Mouse (Mus musculus) midbrain, embryonic 12.5 days (tissue): ENCODE results near the gene Fam228b. TPM values are rescaled to one million over a fixed set of nuclear protein-coding genes. Genes with fewer than 3 reads are reported as not detected.
"Not testable (repeated sequence)": the region's sequence is repeated elsewhere in the genome, so short reads cannot be mapped to it uniquely, and the experiment has no call there.

Experiments
- ATAC-seq: fragments of 200-750 bp; cut with Nextera tagmentation; 2 replicates; pipeline ENCODE4 v1.8.0; 2017; ENCODE audit warnings: low read depth, moderate TSS enrichment, moderate library complexity; ENCODE audit not compliant: low FRiP score
- H3K27ac ChIP-seq: fragments of 300-500 bp; sonication (generic); replicated peaks from 2 replicates; pipeline ENCODE4 v1.5.1; 2016; ENCODE audit warnings: mild to moderate bottlenecking
- H3K27me3 ChIP-seq: fragments of 300-500 bp; sonication (generic); 2 replicates; pipeline ENCODE4 v1.6.1; 2016; ENCODE audit warnings: mild to moderate bottlenecking
- H3K36me3 ChIP-seq: fragments of 300-500 bp; sonication (generic); 2 replicates; pipeline ENCODE4 v1.6.1; 2016
- H3K4me1 ChIP-seq: fragments of 300-500 bp; sonication (generic); 2 replicates; pipeline ENCODE4 v1.6.1; 2016
- H3K4me2 ChIP-seq: fragments of 300-500 bp; sonication (generic); replicated peaks from 2 replicates; pipeline ENCODE4 v1.6.1; 2016; ENCODE audit warnings: mild to moderate bottlenecking, moderate library complexity
- H3K4me3 ChIP-seq: fragments of 300-500 bp; sonication (generic); 2 replicates; pipeline ENCODE4 v1.5.1; 2016; ENCODE audit warnings: mild to moderate bottlenecking
- H3K9ac ChIP-seq: fragments of 300-500 bp; sonication (generic); replicated peaks from 2 replicates; pipeline ENCODE4 v1.6.1; 2016; ENCODE audit warnings: mild to moderate bottlenecking, moderate library complexity
- H3K9me3 ChIP-seq: fragments of 300-500 bp; sonication (generic); 2 replicates; pipeline ENCODE4 v1.6.1; 2016; ENCODE audit warnings: mild to moderate bottlenecking
- WGBS: fragments of 180-500 bp; shearing (Covaris S2); methylation state at CpG from one replicate; pipeline ENCODE4 v1.1.7; 2016; 5-methylcytosine and 5-hydroxymethylcytosine counted together
- polyA plus RNA-seq: library from polyadenylated mRNA; unstranded; fragments of >200 nt; fragmentation: Nextera tagmentation; extraction: Ambion mirVana; gene quantifications from 2 replicates; pipeline ENCODE4 v1.2.1, GENCODE M21; 2016

Gene Fam228b
- polyA plus RNA-seq, 1 experiment from 2014 or later: 4.2 TPM

DNA sequence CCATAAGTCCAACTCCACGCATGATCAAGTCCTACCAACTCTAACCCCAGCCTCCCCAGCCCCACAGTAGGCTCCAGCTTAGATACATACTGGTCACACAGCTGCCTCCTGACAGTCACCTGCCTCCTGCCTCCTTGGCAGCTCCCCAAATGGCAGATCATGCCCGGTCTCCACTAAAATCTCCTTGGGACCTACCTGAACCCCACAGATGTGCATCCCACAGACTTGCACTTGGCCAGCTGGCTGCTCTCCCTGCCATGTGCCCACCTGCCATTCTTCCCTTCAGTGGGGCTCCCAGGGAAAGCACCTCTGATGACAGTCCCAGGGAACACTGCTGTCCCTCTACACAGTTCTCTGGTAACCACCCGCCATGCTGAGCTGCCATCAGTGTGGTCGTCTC, 60.8 kb downstream of the Fam228b start:
- H3K9ac ChIP-seq: no peak overlapping the region
- H3K4me3 ChIP-seq: no peak overlapping the region
- H3K27me3 ChIP-seq: no peaks in the 10 kb centered on the region
- 87% methylated on average over 4 of the region's 4 CpGs for WGBS
- no peak for ATAC-seq
- peaks cover 10% of the 10 kb centered on the region for H3K36me3 ChIP-seq
- no peaks in the 10 kb centered on the region for H3K9me3 ChIP-seq
- no peak overlapping the region for H3K4me2 ChIP-seq
- H3K27ac ChIP-seq: no peak overlapping the region
- no peaks in the 10 kb centered on the region for H3K4me1 ChIP-seq

DNA sequence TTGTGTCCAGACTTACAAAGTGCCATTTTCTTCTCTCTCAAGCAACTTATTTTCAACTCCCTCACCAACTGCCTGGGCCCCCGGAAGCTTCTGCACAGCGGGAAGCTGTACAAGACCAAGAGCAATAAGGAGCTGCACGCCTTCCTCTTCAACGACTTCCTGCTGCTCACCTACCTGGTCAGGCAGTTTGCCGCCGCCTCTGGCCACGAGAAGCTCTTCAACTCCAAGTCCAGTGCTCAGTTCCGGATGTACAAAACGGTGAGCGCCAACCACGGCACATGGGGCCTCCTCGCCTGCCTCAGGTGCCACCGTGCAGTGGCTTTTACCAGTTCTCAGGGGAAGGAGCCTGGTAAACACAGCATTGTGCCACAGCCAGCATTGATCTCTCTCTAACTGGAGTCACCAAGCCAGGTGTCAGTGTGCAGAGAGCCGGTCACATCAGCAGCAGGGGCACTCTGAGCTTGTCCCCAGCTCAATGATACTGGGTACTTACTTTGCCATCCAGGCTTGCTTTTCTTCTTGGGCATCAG, 61.5 kb downstream of the Fam228b start:
- 93% methylated on average over 14 of the region's 14 CpGs for WGBS
- no peak overlapping the region for H3K9ac ChIP-seq
- peaks cover 10% of the 10 kb centered on the region for H3K36me3 ChIP-seq
- ATAC-seq: no peak
- no peaks in the 10 kb centered on the region for H3K9me3 ChIP-seq
- no peak overlapping the region for H3K27ac ChIP-seq
- no peaks in the 10 kb centered on the region for H3K27me3 ChIP-seq
- H3K4me1 ChIP-seq: no peaks in the 10 kb centered on the region
- H3K4me3 ChIP-seq: no peak overlapping the region
- H3K4me2 ChIP-seq: no peak overlapping the region

DNA sequence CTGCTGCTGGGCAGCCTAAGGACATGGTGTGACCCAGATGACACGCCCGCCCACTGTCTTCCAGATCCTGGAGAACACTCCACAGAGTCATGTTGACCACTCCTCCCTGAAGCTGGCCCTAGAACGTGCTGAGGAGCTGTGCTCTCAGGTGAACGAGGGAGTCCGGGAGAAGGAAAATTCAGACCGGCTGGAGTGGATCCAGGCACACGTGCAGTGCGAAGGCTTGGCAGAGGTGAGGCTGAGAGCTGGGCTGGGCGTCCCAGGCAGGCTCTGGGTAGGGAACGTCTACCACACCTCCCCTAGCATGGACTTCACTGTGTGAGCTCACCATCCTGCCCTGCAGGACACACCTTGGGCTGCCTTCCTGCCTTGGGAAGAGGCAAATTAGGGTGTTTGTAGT, 62.2 kb downstream of the Fam228b start:
- WGBS: 88% methylated on average over 10 of the region's 10 CpGs
- Histone ChIP-seq H3K9me3 (no peaks in the 10 kb centered on the region), H3K4me3 (no peak overlapping the region), H3K27me3 (no peaks in the 10 kb centered on the region), H3K4me2 (no peak overlapping the region), H3K36me3 (peaks cover 10% of the 10 kb centered on the region), H3K4me1 (no peaks in the 10 kb centered on the region), H3K27ac (no peak overlapping the region), H3K9ac (no peak overlapping the region)
- ATAC-seq: no peak

DNA sequence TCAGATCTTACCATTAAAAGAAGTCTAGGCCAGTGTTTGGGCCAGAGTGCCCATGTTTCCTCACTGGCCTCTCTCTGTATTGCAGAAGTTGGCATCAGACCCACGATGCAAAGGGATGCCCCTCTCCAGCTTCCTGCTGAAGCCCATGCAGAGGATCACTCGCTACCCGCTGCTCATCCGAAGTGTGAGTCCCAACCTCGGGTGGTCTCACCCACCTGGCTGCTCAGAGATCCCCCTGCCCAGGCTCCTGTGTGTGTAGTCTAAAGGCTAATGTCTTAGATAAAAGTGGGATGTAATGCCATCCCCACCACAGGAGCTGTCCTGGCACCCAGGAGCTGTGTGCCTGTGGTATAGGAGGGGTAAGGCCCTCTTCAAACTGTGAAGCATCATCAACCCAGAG, 62.9 kb downstream of the Fam228b start:
- no peak overlapping the region for H3K4me3 ChIP-seq
- no peaks in the 10 kb centered on the region for H3K27me3 ChIP-seq
- peaks cover 10% of the 10 kb centered on the region for H3K36me3 ChIP-seq
- 90% methylated on average over 5 of the region's 5 CpGs for WGBS
- no peak for ATAC-seq
- no peak overlapping the region for H3K27ac ChIP-seq
- no peaks in the 10 kb centered on the region for H3K9me3 ChIP-seq
- no peak overlapping the region for H3K4me2 ChIP-seq
- no peak overlapping the region for H3K9ac ChIP-seq
- no peaks in the 10 kb centered on the region for H3K4me1 ChIP-seq

DNA sequence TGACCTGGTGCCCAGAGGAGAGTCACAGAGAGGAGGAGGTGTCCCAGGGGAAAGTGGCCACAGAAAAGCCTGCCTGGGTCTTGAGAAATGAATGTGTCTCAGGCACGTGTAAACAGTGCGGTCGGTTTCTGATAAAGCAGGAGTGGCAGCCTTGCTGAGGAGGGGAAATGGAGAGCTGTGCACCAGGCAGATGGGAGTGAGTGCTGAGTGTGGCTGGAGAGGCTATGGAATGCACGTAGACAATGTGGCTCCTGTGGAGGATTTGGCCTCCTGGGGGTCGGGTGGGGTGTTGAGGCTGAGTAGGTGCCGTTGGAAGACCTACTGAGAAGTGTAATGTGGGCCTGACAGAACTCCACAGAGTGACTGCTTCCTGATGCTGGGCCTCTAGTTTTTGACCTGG, 63.4 kb downstream of the Fam228b start:
- ATAC-seq, H3K9me3 ChIP-seq, H3K9ac ChIP-seq, H3K27me3 ChIP-seq, H3K27ac ChIP-seq, H3K4me1 ChIP-seq, H3K4me2 ChIP-seq, H3K4me3 ChIP-seq: not testable (repeated sequence)
- peaks cover 10% of the 10 kb centered on the region for H3K36me3 ChIP-seq
- 78% methylated on average over 6 of the region's 6 CpGs for WGBS

DNA sequence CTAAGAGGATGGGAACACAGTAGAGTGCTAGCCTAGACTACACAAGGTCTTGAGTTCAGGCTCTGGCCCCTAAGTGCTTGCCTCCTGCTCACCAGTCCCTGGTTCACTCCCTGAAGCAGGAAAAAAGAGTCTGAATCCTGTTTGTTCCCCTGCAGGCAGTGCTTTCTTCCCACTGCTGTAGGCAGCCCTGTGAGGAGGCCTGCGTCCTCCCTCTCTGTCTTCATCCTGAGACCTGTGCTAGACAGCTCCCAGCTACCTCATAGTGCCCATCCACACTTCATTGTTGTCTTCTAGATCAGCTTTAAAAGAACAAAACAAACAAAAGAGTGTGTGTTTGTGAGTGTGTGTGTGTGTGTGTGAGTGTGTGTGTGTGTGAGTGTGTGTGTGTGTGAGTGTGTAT, 74.5 kb downstream of the Fam228b start:
- no peak overlapping the region for H3K9ac ChIP-seq
- H3K27me3 ChIP-seq: no peaks in the 10 kb centered on the region
- no peaks in the 10 kb centered on the region for H3K4me1 ChIP-seq
- H3K9me3 ChIP-seq: no peaks in the 10 kb centered on the region
- no peak overlapping the region for H3K27ac ChIP-seq
- WGBS: 90% methylated on average over 1 of the region's 1 CpGs
- H3K4me3 ChIP-seq: no peak overlapping the region
- H3K4me2 ChIP-seq: no peak overlapping the region
- no peak for ATAC-seq
- H3K36me3 ChIP-seq: no peaks in the 10 kb centered on the region

DNA sequence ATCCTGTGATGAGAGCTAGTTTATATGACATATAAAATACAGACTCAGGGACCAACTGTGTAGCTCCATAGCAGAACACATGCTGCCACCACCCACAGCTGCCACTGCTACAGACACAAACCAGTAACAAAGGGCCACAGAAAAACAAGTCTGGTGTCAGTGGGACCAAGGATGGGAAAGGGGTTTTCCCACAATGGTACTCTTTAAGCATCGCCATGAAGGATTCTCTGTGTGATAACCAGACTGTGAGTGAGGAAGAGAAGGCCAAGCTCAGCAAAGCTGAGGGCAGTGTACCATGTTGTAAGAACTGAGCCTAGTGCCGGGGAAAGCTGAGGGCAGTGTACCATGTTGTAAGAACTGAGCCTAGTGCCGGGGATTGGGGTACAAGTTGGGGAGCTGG, 77.9 kb downstream of the Fam228b start:
- no peaks in the 10 kb centered on the region for H3K27me3 ChIP-seq
- WGBS: 95% methylated on average over 3 of the region's 3 CpGs

More for the DNA sequence above, 77.9 kb downstream of the Fam228b start:
- ATAC-seq: no peak
- H3K36me3 ChIP-seq: no peaks in the 10 kb centered on the region
- H3K9ac ChIP-seq: no peak overlapping the region
- no peaks in the 10 kb centered on the region for H3K9me3 ChIP-seq
- H3K27ac ChIP-seq: no peak overlapping the region
- H3K4me2 ChIP-seq: no peak overlapping the region
- H3K4me1 ChIP-seq: no peaks in the 10 kb centered on the region
- no peak overlapping the region for H3K4me3 ChIP-seq

Other genes starting within 250 kb of the Fam228b start
- gene Itsn2, start 176.6 kb downstream of the Fam228b start, polyA plus RNA-seq: 15.6 and 18.9 TPM in 2 replicates
- not detected in 2 replicates for gene Gm3625, start 176.3 kb downstream of the Fam228b start, polyA plus RNA-seq
- gene Fam228a, start 30.8 kb downstream of the Fam228b start, polyA plus RNA-seq: 0.63 and 0.65 TPM in 2 replicates
- gene Pfn4, start 245 bp downstream of the Fam228b start, polyA plus RNA-seq: 5.7 and 5.9 TPM in 2 replicates
- 326 and 358 TPM in 2 replicates for gene Sf3b6, start 48.3 kb upstream of the Fam228b start, polyA plus RNA-seq
- 8.4 and 13.7 TPM in 2 replicates for gene Fkbp1b, start 72.3 kb upstream of the Fam228b start, polyA plus RNA-seq
- 17.3 and 19.3 TPM in 2 replicates for gene Wdcp, start 74.0 kb upstream of the Fam228b start, polyA plus RNA-seq
- 2.1 and 2.6 TPM in 2 replicates for gene Mfsd2b, start 105.1 kb upstream of the Fam228b start, polyA plus RNA-seq
- 25.8 and 30.0 TPM in 2 replicates for gene Ubxn2a, start 138.4 kb upstream of the Fam228b start, polyA plus RNA-seq
- gene Atad2b, start 148.1 kb upstream of the Fam228b start, polyA plus RNA-seq: 24.8 and 26.7 TPM in 2 replicates